Mouse (Mus musculus) midbrain, postnatal 0 days (tissue): ENCODE results near the gene Gm3453. TPM values are rescaled to one million over a fixed set of nuclear protein-coding genes. Genes with fewer than 3 reads are reported as not detected.
"Not testable (repeated sequence)": the region's sequence is repeated elsewhere in the genome, so short reads cannot be mapped to it uniquely, and the experiment has no call there.

ENCODE experiments used
- ATAC-seq: fragments of 200-750 bp; cut with Nextera tagmentation; 2 replicates; pipeline ENCODE4 v1.8.0; 2017; ENCODE audit warnings: moderate number of reproducible peaks, mild to moderate bottlenecking, moderate TSS enrichment, moderate library complexity; ENCODE audit not compliant: low FRiP score
- DNase-seq: peaks from one replicate; pipeline ENCODE4 v3.0.0-alpha.2; 2015; ENCODE audit warnings: low spot score
- H3K27ac ChIP-seq: fragments of 300-500 bp; sonication (generic); 2 replicates; pipeline ENCODE4 v1.5.1; 2014; ENCODE audit warnings: low read depth, mild to moderate bottlenecking, low read length, mixed read lengths
- H3K27me3 ChIP-seq: fragments of 300-500 bp; sonication (generic); 2 replicates; pipeline ENCODE4 v1.6.1; 2014; ENCODE audit warnings: low read length, control low read depth, mixed read lengths; ENCODE audit not compliant: insufficient read depth
- H3K36me3 ChIP-seq: fragments of 300-500 bp; sonication (generic); 2 replicates; pipeline ENCODE4 v1.6.1; 2014; ENCODE audit warnings: low read length, control low read depth, mixed read lengths; ENCODE audit not compliant: insufficient read depth
- H3K4me1 ChIP-seq: fragments of 300-500 bp; sonication (generic); 2 replicates; pipeline ENCODE4 v1.6.1; 2014; ENCODE audit warnings: mild to moderate bottlenecking, control low read depth, antibody characterized with exemption, low read length, mixed read lengths; ENCODE audit not compliant: insufficient read depth
- H3K4me2 ChIP-seq: fragments of 300-500 bp; sonication (generic); 2 replicates; pipeline ENCODE4 v1.6.1; 2014; ENCODE audit warnings: low read depth, mild to moderate bottlenecking, low read length, mixed read lengths; ENCODE audit not compliant: poor library complexity, severe bottlenecking
- H3K4me3 ChIP-seq: fragments of 300-500 bp; sonication (generic); 2 replicates; pipeline ENCODE4 v1.5.1; 2014; ENCODE audit warnings: low read depth, mild to moderate bottlenecking, low read length, moderate library complexity
- H3K9ac ChIP-seq: fragments of 300-500 bp; sonication (generic); replicated peaks from 2 replicates; pipeline ENCODE4 v1.6.1; 2014; ENCODE audit warnings: mild to moderate bottlenecking, low read length, moderate library complexity, mixed read lengths; ENCODE audit not compliant: poor library complexity, severe bottlenecking
- H3K9me3 ChIP-seq: fragments of 300-500 bp; sonication (generic); 2 replicates; pipeline ENCODE4 v1.6.1; 2016; ENCODE audit warnings: low read length, control low read depth
- CTCF ChIP-seq: IDR thresholded peaks from 2 replicates; pipeline ENCODE4 v1.5.1; 2016; ENCODE audit warnings: antibody characterized with exemption, mild to moderate bottlenecking
- WGBS: fragments of 180-500 bp; shearing (Covaris S2); extraction: QIAGEN DNeasy Blood & Tissue Kit; methylation state at CpG from one replicate; pipeline ENCODE4 v1.1.7; 2014; 5-methylcytosine and 5-hydroxymethylcytosine counted together
- polyA plus RNA-seq: library from polyadenylated mRNA; unstranded; fragments of >200 nt; fragmentation: Nextera tagmentation; extraction: Ambion mirVana; gene quantifications from 2 replicates; pipeline ENCODE4 v1.2.1, GENCODE M21; 2015
- total RNA-seq: library from RNA; depleted of rRNA; stranded (reverse); fragments of >200 nt; gene quantifications from 2 replicates; pipeline ENCODE4 v1.2.3, GENCODE M21; 2014; rRNA removed

The Gm3453 gene
- not detected in 2 replicates for total RNA-seq
- polyA plus RNA-seq = not detected in 2 replicates

GRCm38 (mm10) chr14:5979037-5979436, at the start of gene Gm3453:
TSS of gene Gm3453 (minus strand) at chr14:5979137.
- H3K9ac ChIP-seq, H3K27me3 ChIP-seq, H3K4me1 ChIP-seq, H3K4me2 ChIP-seq, H3K9me3 ChIP-seq, H3K27ac ChIP-seq, DNase-seq, ATAC-seq, H3K36me3 ChIP-seq, H3K4me3 ChIP-seq: not testable (repeated sequence)
- 76% methylated on average over 2 of the region's 2 CpGs for WGBS

DNA sequence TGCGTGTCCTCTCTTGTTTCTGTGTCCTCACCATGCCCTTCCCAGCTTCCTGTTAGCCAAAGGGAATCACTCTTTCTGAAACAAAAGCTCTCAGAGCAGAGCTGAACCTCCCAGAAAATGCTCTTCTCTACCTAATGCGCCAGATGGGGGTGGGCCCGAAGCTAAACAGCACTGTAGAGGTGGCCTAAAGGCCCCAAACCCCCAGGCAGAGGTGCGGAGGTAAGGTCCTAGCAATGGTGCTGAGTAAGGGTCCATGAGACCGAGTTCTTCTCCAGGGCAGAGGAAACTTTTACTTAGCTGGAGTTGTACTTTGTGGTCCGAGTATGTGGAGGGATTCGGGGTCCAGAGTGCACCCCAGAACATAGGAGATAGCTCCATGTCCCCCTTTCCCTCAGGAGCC, 8.2 kb upstream of the Gm3453 start:
- H3K9ac ChIP-seq, H3K27me3 ChIP-seq, H3K27ac ChIP-seq, H3K36me3 ChIP-seq, H3K4me1 ChIP-seq, DNase-seq, ATAC-seq, H3K4me3 ChIP-seq, H3K9me3 ChIP-seq, H3K4me2 ChIP-seq: not testable (repeated sequence)
- 72% methylated on average over 3 of the region's 7 CpGs for WGBS

GRCm38 (mm10) chr14:5962441-5962840, 16.5 kb downstream of the Gm3453 start:
- ATAC-seq, H3K4me2 ChIP-seq, DNase-seq: not testable (repeated sequence)

DNA sequence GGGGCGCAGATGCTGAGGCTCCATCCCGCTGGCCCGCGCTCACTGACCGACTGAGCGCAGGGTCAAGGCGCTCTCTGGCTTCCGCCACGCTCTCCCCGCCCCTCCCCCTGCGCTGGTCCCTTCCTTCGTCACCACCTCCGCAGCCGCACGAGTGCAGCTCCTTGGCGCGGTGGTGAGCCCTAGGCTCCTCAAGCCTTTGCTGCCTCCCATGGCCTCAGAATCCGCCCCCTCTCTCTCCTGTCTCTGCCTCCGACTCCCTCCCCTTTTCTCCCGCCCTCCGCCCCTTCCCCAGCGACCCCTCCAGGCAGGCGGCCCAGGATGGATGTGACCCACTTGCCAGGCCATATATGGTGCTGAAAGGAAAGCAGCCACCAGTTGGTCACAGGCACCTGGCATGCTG, 17.3 kb downstream of the Gm3453 start, which contains the start of gene Gm3248:
Gene Gm3248 (minus strand): TSS at position 111 of the 400 bp plus-strand sequence.
- H3K36me3 ChIP-seq, ATAC-seq, H3K27me3 ChIP-seq, H3K4me1 ChIP-seq, H3K9me3 ChIP-seq, H3K27ac ChIP-seq: not testable (repeated sequence)
- Histone ChIP-seq H3K4me2 (peak within 1 kb of the TSS; percentile 52), H3K4me3 (peak within 1 kb of the TSS; percentile 48), H3K9ac (peak within 1 kb of the TSS; percentile 50; the same call in 1 of the 2 replicates)
- peak; percentile 40 for DNase-seq
- WGBS = 2% methylated on average over 7 of the region's 23 CpGs
- 0 out of 2 replicates have a peak, but pooled peaks have one; percentile 1 for TF ChIP-seq CTCF

More at GRCm38 (mm10) chr14:5962441-5962840, 16.5 kb downstream of the Gm3453 start:
- H3K36me3 ChIP-seq, H3K4me3 ChIP-seq, H3K9ac ChIP-seq, H3K9me3 ChIP-seq, H3K27me3 ChIP-seq, H3K27ac ChIP-seq, H3K4me1 ChIP-seq: not testable (repeated sequence)
- WGBS = 13% methylated on average over 4 of the region's 4 CpGs

DNA sequence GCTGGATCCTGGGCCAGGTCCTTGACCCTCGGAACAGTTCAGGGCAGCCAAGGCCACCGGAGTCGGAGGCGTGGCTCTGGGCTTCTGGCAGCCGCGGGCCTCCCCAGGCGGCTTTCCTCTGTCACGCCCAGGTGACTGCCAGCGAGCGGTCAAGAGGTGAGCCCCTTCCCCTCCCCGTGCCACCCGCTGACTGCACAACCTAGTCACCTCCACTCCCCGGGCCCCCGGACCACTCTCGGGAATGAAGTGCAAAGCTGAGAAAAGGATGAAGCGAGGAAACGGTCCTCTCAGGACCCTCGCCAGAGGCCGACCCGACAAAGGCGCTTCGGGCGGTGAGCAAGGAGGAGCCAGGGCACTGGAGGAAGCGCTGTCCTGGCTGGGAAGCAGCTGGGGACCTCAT, 17.8 kb downstream of the Gm3453 start:
- H3K4me1 ChIP-seq, DNase-seq, H3K27me3 ChIP-seq, H3K27ac ChIP-seq, ATAC-seq, H3K36me3 ChIP-seq, H3K9me3 ChIP-seq: not testable (repeated sequence)
- 2% methylated on average over 10 of the region's 24 CpGs for WGBS
- H3K9ac ChIP-seq = peak overlapping the region; percentile 50; the same call in 1 of the 2 replicates
- peak overlapping the region; percentile 48 for H3K4me3 ChIP-seq
- peak overlapping the region; percentile 52 for H3K4me2 ChIP-seq

GRCm38 (mm10) chr14:5960479-5960878, 18.5 kb downstream of the Gm3453 start:
- ATAC-seq, DNase-seq, H3K4me1 ChIP-seq, H3K9ac ChIP-seq, H3K4me3 ChIP-seq, H3K4me2 ChIP-seq, H3K36me3 ChIP-seq, H3K27me3 ChIP-seq, H3K27ac ChIP-seq, H3K9me3 ChIP-seq: not testable (repeated sequence)
- peak; percentile 44 for TF ChIP-seq CTCF
- WGBS = 0% methylated on average over 3 of the region's 10 CpGs

DNA sequence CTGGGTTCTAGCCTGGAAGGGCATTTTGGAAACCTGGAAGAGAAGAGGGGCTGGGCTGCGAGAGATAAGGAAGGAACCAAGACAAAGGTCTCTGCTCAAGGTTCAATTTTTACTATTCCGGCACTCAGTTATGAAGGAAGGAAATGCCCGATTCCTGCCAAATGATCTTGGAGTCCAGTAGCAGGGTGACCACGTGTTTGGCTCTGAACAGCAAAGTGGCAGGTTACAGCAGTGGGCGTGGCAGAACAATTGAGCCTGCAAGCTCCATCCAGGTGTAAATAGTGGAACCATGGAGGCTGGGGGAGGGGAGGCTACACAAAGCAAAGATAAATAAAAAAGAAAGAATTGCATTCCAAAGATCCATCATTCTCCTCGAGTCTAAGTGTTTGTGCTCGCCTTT, 55.7 kb downstream of the Gm3453 start:
- H3K27me3 ChIP-seq, H3K4me1 ChIP-seq, H3K9me3 ChIP-seq, DNase-seq, H3K27ac ChIP-seq, H3K4me3 ChIP-seq, H3K36me3 ChIP-seq, H3K9ac ChIP-seq, H3K4me2 ChIP-seq, ATAC-seq: not testable (repeated sequence)
- WGBS = 80% methylated on average over 7 of the region's 7 CpGs

Other genes starting within 250 kb of the Gm3453 start
- 3.1 TPM in 1 of 2 replicates, not detected in the other for gene Gm3373, start 237.6 kb downstream of the Gm3453 start, total RNA-seq
- gene Gm3373, start 237.6 kb downstream of the Gm3453 start, polyA plus RNA-seq = 0.64 and 1.5 TPM in 2 replicates
- gene Gm3383, start 171.2 kb downstream of the Gm3453 start, total RNA-seq = 2.7 and 3.2 TPM in 2 replicates
- gene Gm3383, start 171.2 kb downstream of the Gm3453 start, polyA plus RNA-seq = 5.2 and 5.9 TPM in 2 replicates
- not detected in 2 replicates for gene Gm3424, start 148.8 kb downstream of the Gm3453 start, total RNA-seq
- gene Gm3424, start 148.8 kb downstream of the Gm3453 start, polyA plus RNA-seq = not detected in 2 replicates
- 0.49 and 1.2 TPM in 2 replicates for gene Gm8237, start 98.8 kb downstream of the Gm3453 start, total RNA-seq
- 1.4 and 1.6 TPM in 2 replicates for gene Gm8237, start 98.8 kb downstream of the Gm3453 start, polyA plus RNA-seq
- gene Gm3248, start 17.4 kb downstream of the Gm3453 start, total RNA-seq = 2.6 and 3.6 TPM in 2 replicates
- 3.4 and 4.4 TPM in 2 replicates for gene Gm3248, start 17.4 kb downstream of the Gm3453 start, polyA plus RNA-seq
- gene Gm6337, start 79.1 kb upstream of the Gm3453 start, total RNA-seq = not detected in 2 replicates
- gene Gm6337, start 79.1 kb upstream of the Gm3453 start, polyA plus RNA-seq = not detected in 2 replicates
- gene Gm8206, start 114.8 kb upstream of the Gm3453 start, total RNA-seq = 4.4 and 5.6 TPM in 2 replicates
- gene Gm8206, start 114.8 kb upstream of the Gm3453 start, polyA plus RNA-seq = 5.9 and 6.7 TPM in 2 replicates
- gene Gm3468, start 129.5 kb upstream of the Gm3453 start, total RNA-seq = 4.5 and 5.1 TPM in 2 replicates
- gene Gm3468, start 129.5 kb upstream of the Gm3453 start, polyA plus RNA-seq = 6.9 and 7.4 TPM in 2 replicates
- gene Gm3476, start 146.7 kb upstream of the Gm3453 start, total RNA-seq = not detected in 2 replicates
- not detected in 2 replicates for gene Gm3476, start 146.7 kb upstream of the Gm3453 start, polyA plus RNA-seq
- not detected in 2 replicates for gene Gm21560, start 240.2 kb upstream of the Gm3453 start, total RNA-seq
- not detected in 2 replicates for gene Gm21560, start 240.2 kb upstream of the Gm3453 start, polyA plus RNA-seq